Mouse (Mus musculus): ENCODE data around the gene Atp5d. TPM values are rescaled to one million over a fixed set of nuclear protein-coding genes. Genes with fewer than 3 reads are reported as not detected.

Atp5d gene
- polyA plus RNA-seq, 2 experiments from 2014 or later = 338 to 428 TPM

GRCm38 (mm10) chr10:80169070-80169469 lies 30.6 kb downstream of the Atp5d start:
- ATAC-seq = no peak

DNA sequence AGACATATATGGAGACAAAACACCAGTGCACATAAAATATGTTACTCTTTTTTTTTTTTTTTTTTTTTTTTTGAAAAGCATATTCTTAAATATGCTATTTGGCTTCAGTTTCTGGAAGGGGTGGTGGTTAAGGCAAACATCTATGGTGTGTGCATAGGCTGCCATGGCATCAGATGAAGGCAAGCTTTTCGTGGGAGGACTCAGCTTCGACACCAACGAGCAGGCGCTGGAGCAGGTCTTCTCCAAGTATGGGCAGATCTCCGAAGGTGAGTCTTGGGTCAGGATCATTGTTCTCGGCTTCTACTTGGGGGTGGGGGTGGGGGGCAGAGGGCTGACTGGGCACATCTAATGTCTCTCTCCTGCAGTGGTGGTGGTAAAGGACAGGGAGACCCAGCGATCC lies 31.2 kb downstream of the Atp5d start:
- ATAC-seq = no peak

- ATAC-seq = no peak
These were observed 31.6 kb downstream of the Atp5d start for GRCm38 (mm10) chr10:80170052-80170451.

- no peak for ATAC-seq
These were observed 32.2 kb downstream of the Atp5d start for GRCm38 (mm10) chr10:80170601-80171021.

- no peak for ATAC-seq
These were observed 32.8 kb downstream of the Atp5d start for GRCm38 (mm10) chr10:80171252-80171651.

DNA sequence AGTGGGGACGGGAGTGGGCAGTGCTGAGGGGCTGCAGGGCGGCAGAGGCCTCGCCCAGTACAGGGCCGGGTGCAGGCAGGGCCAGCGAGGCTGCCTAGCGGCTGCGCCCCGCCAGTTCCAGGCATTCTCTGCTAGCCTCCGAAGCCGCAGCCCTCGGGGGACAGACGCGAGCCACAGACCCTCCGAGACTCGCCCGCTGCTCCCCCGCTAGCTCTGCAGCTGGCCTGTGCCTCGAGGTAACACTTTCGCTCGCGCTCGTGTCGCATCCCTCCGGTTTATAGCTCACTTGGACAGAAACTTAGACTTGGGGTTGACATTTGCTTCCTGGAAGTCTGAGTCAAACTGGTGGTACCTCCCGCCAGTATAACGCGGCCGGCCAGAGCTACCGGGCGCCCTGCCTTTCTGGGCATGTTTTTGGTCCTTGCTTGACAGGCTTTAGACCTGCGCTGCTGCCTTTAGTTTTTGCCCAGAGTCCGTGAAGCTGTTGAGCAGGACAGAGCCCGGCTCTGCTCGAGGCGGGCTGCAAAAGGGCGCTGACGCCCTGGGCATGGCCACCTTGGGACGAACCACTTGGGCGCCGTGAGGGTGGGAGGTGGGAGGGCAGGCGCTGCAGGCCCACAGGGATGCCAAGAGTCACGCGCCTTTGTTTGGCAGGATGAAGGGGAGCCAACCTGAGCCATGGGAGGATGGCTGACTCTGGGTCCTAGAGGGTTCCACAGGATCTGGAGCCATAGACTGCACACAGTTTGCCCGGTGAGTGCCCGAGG lies 33.5 kb downstream of the Atp5d start:
- ATAC-seq = no peak

GRCm38 (mm10) chr10:80172527-80173292 lies 34.3 kb downstream of the Atp5d start, which contains the start of gene 1600002K03Rik:
Gene 1600002K03Rik, plus strand, starts transcription at chr10:80172944.
- peak; percentile 80 for ATAC-seq

- no peak for ATAC-seq
These were observed 34.9 kb downstream of the Atp5d start for GRCm38 (mm10) chr10:80173358-80173757.

DNA sequence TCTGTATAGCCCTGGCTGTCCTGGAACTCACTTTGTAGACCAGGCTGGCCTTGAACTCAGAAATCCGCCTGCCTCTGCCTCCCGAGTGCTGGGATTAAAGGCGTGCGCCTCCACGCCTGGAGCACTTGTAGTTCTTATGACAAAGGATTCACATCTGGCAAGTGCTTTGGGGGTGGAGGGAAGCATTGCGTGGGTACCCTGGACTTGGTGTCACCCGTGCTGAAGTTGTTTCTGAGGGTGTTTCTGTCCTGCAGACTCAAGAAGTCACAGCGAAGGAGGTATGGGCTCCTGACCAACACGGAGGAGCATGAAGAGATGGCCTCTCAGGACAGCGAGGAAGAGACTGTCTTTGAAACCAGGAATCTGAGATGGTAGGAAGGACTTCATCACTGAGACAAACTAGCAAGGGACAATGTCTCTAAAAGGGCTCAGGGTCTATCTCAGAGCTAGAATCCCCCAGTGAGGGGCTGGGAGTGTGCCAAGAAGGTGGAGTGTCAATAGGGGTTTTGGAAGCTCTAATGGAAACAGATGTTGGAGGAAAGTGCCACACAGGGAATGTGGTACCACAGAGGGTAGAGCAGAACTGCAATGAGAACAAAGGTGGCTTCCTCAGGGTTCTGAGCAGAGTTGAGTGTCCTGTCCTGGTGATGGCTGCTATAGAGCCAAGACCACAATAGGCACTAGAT lies 35.7 kb downstream of the Atp5d start:
- ATAC-seq = no peak

- ATAC-seq = no peak
These were observed 36.3 kb downstream of the Atp5d start for GRCm38 (mm10) chr10:80174705-80175104.

GRCm38 (mm10) chr10:80175536-80176269 lies 37.3 kb downstream of the Atp5d start:
- ATAC-seq = no peak

DNA sequence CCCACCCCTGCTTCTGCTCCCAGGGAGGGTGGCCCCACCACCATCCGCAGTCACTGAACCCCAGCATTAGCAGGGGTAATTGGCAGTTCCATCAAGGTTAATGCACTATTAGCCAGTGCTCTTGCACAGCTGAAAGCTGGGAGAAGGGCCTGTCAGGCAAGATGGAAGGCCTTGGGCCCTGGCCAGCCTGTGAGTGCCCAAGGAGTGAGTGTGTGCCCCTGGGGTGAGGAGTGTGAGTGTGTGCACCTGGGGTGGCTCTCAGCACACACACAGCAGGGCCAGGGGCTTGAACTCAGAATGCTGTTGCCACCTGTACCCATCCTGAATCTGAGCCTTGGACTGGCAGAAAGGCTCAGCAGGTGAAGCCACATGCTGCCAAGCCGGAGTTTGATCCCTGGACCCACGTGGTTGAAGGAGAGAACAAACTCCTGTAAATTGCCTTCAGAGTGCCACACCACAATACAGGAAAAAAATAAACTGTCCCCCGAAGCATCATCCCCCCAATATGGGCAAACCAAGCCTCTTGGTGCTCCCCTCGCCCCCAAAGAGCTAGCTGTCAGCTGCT lies 37.9 kb downstream of the Atp5d start:
- ATAC-seq = no peak

GRCm38 (mm10) chr10:80177441-80178279 lies 39.2 kb downstream of the Atp5d start:
- no peak for ATAC-seq

- ATAC-seq = no peak
These were observed 40.9 kb downstream of the Atp5d start, which contains the start of gene Efna2 for GRCm38 (mm10) chr10:80179068-80180051. Gene Efna2, plus strand, starts transcription at chr10:80179482.

DNA sequence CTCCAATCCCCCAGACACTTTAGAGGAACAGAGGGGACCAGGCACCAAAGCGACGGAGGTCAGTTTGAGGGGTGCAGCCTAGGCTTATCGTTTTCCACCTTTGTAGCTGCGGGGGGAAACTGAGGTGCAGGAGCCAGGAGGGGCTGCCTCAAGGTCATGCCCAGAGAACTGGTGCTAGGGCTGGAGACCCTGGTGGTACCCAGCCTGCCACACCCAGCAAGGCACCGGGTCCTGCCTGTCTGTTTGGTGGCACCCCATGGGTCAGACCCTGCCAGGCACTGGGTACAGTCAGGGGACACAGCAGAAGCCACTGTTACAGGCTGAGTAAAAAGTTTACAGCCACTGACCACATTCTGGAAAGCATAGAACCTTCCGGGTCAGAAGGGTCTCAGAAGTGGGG lies 41.9 kb downstream of the Atp5d start:
- no peak for ATAC-seq

- no peak for ATAC-seq
These were observed 42.4 kb downstream of the Atp5d start for GRCm38 (mm10) chr10:80180823-80181222.

GRCm38 (mm10) chr10:80182547-80182946 lies 44.1 kb downstream of the Atp5d start:
- no peak for ATAC-seq

DNA sequence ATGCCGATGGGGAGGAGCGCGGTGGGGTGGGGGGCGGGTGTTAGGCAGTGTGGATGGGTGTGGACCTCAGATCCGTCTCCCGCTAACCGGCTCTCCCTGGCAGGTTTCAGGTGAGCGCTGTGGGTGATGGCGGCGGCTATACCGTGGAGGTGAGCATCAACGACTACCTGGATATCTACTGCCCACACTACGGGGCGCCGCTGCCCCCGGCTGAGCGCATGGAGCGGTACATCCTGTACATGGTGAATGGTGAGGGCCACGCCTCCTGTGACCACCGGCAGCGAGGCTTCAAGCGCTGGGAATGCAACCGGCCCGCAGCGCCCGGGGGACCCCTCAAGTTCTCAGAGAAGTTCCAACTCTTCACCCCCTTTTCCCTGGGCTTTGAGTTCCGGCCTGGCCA lies 48.2 kb downstream of the Atp5d start:
- no peak for ATAC-seq

GRCm38 (mm10) chr10:80187739-80188138 lies 49.3 kb downstream of the Atp5d start:
- ATAC-seq = no peak

Data from activated CD4-positive, CD25-positive, alpha-beta regulatory T cell, adult 4 months (primary cell).